Mouse (Mus musculus) neural tube, embryonic 11.5 days (tissue): ENCODE measurements around the gene Nars2. TPM values are rescaled to one million over a fixed set of nuclear protein-coding genes. Genes with fewer than 3 reads are reported as not detected.
A peak's percentile ranks its signal among the peaks of the same experiment; 100 is the strongest.

Source experiments
- ATAC-seq: fragments of 200-750 bp; cut with Nextera tagmentation; 2 replicates; pipeline ENCODE4 v1.8.0; 2017; ENCODE audit warnings: moderate number of reproducible peaks, mild to moderate bottlenecking, moderate TSS enrichment, moderate library complexity; ENCODE audit not compliant: insufficient read depth, low FRiP score, low TSS enrichment
- DNase-seq: peaks from one replicate; pipeline ENCODE4 v3.0.0-alpha.2; 2015; ENCODE audit warnings: low spot score
- H3K27ac ChIP-seq: fragments of 300-500 bp; sonication (generic); 2 replicates; pipeline ENCODE4 v1.5.1; 2014; ENCODE audit warnings: low read depth, mild to moderate bottlenecking, low read length
- H3K27me3 ChIP-seq: fragments of 300-500 bp; sonication (generic); 2 replicates; pipeline ENCODE4 v1.6.1; 2014; ENCODE audit warnings: mild to moderate bottlenecking, low read length, mixed read lengths; ENCODE audit not compliant: control insufficient read depth, insufficient read depth
- H3K36me3 ChIP-seq: fragments of 300-500 bp; sonication (generic); 2 replicates; pipeline ENCODE4 v1.6.1; 2014; ENCODE audit warnings: mild to moderate bottlenecking, low read length, moderate library complexity, mixed read lengths; ENCODE audit not compliant: control insufficient read depth, insufficient read depth
- H3K4me1 ChIP-seq: fragments of 300-500 bp; sonication (generic); 2 replicates; pipeline ENCODE4 v1.6.1; 2014; ENCODE audit warnings: low read length, mixed read lengths; ENCODE audit not compliant: control insufficient read depth, insufficient read depth
- H3K4me2 ChIP-seq: fragments of 300-500 bp; sonication (generic); 2 replicates; pipeline ENCODE4 v1.6.1; 2014; ENCODE audit warnings: low read depth, mild to moderate bottlenecking, moderate library complexity
- H3K4me3 ChIP-seq: fragments of 300-500 bp; sonication (generic); 2 replicates; pipeline ENCODE4 v1.5.1; 2014; ENCODE audit warnings: low read depth, low read length
- H3K9ac ChIP-seq: fragments of 300-500 bp; sonication (generic); 2 replicates; pipeline ENCODE4 v1.6.1; 2014; ENCODE audit warnings: mild to moderate bottlenecking, low read length
- H3K9me3 ChIP-seq: fragments of 300-500 bp; sonication (generic); 2 replicates; pipeline ENCODE4 v1.6.1; 2016; ENCODE audit warnings: low read length; ENCODE audit not compliant: control insufficient read depth
- WGBS: fragments of 180-500 bp; shearing (Covaris S2); extraction: QIAGEN DNeasy Blood & Tissue Kit; methylation state at CpG from one replicate; pipeline ENCODE4 v1.1.7; 2014; 5-methylcytosine and 5-hydroxymethylcytosine counted together
- polyA plus RNA-seq: library from polyadenylated mRNA; unstranded; fragments of >200 nt; fragmentation: Nextera tagmentation; extraction: Ambion mirVana; gene quantifications from 2 replicates; pipeline ENCODE4 v1.2.1, GENCODE M21; 2014

Gene Nars2
- polyA plus RNA-seq, 1 experiment from 2014 or later, result 23.8 TPM

DNA sequence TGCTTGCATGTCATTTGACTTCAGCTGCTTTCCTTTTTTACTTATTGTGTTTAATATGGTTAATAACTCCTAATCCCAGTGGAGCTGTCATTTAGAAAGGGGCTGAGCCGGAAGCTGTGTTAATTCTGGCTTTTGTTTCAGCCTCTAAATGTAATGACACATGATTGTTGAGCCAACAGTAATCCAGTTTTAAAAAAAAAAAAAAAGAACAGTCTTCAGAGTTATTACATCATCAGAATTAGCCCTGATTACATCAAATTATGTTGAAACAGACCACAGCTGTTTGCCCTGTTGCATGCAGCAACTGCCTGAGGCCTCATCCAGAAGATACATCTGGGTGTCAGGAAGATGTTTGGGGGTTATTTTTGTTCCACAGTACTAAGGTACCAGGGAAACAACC lies 123.7 kb downstream of the Nars2 start:
- Histone ChIP-seq H3K4me3 (no peak overlapping the region), H3K4me1 (no peaks in the 10 kb centered on the region)
- DNase-seq, result no peak

GRCm38 (mm10) chr7:97076977-97077376 lies 125.7 kb downstream of the Nars2 start:
- no peak overlapping the region for H3K4me2 ChIP-seq
- no peak overlapping the region for H3K9ac ChIP-seq
- no peak overlapping the region for H3K4me3 ChIP-seq
- ATAC-seq, result no peak
- H3K27me3 ChIP-seq, result no peaks in the 10 kb centered on the region
- no peak overlapping the region for H3K27ac ChIP-seq
- no peaks in the 10 kb centered on the region for H3K4me1 ChIP-seq
- no peaks in the 10 kb centered on the region for H3K36me3 ChIP-seq
- no peaks in the 10 kb centered on the region for H3K9me3 ChIP-seq
- no peak for DNase-seq

More for the DNA sequence above, 123.7 kb downstream of the Nars2 start:
- no peak overlapping the region for H3K27ac ChIP-seq
- H3K27me3 ChIP-seq, result no peaks in the 10 kb centered on the region
- H3K36me3 ChIP-seq, result no peaks in the 10 kb centered on the region
- no peak overlapping the region for H3K4me2 ChIP-seq
- no peaks in the 10 kb centered on the region for H3K9me3 ChIP-seq
- WGBS, result 76% methylated on average over 1 of the region's 1 CpGs
- ATAC-seq, result no peak
- H3K9ac ChIP-seq, result no peak overlapping the region

- Histone ChIP-seq H3K4me3 (no peak overlapping the region), H3K4me1 (0 out of 2 replicates have a peak, but pooled peaks cover 2% of the 10 kb centered on the region), H3K9ac (no peak overlapping the region), H3K27ac (no peak overlapping the region), H3K9me3 (no peaks in the 10 kb centered on the region), H3K27me3 (no peaks in the 10 kb centered on the region), H3K36me3 (no peaks in the 10 kb centered on the region), H3K4me2 (no peak overlapping the region)
- 36% methylated on average over 4 of the region's 4 CpGs for WGBS
- ATAC-seq (no peak), DNase-seq (peak; percentile 15)
These were observed 127.4 kb downstream of the Nars2 start for GRCm38 (mm10) chr7:97078685-97079084.

GRCm38 (mm10) chr7:97079145-97079544 lies 127.8 kb downstream of the Nars2 start:
- Histone ChIP-seq H3K9ac (no peak overlapping the region), H3K4me2 (no peak overlapping the region), H3K36me3 (no peaks in the 10 kb centered on the region), H3K4me3 (no peak overlapping the region), H3K4me1 (0 out of 2 replicates have a peak, but pooled peaks cover 2% of the 10 kb centered on the region), H3K27me3 (no peaks in the 10 kb centered on the region), H3K9me3 (no peaks in the 10 kb centered on the region), H3K27ac (no peak overlapping the region)
- 21% methylated on average over 6 of the region's 6 CpGs for WGBS
- DNase-seq, result peak; percentile 15
- ATAC-seq, result no peak

DNA sequence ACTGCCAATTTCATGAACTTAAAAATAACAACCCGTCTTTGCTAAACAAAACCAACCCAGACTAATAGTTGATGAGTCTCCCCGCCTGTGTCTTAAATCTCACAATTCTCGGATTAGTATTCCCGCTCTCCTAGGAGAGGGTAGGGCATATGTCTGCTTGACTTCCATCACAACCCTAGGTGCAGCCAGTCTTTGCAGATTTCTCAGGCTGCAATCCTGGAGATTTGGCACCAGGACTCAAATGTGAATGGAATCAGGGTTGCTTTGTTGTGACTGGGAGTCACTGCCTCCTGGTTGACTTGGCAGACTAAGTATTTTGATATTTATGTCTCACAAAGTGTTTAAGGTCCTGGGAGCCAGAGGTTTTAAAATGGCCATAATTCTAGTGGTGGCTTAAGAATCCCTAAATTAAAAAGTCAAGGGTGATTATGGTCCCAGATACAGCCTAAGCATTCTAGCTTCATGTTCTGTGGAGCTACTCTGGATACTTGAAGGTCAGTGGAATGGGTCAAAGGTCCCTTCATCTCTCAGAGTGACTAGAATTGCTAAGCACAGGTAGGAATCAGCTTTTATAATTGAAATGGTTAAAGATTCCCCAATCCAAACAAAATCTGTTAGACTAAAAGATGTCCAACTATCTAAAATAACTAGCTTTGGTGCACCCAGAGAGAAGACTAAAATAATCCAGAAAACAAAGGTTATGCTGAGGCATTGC lies 128.5 kb downstream of the Nars2 start:
- WGBS, result 84% methylated on average over 4 of the region's 4 CpGs
- Histone ChIP-seq H3K4me2 (no peak overlapping the region), H3K27me3 (no peaks in the 10 kb centered on the region), H3K36me3 (no peaks in the 10 kb centered on the region), H3K27ac (no peak overlapping the region), H3K4me1 (0 out of 2 replicates have a peak, but pooled peaks cover 2% of the 10 kb centered on the region), H3K9ac (no peak overlapping the region), H3K4me3 (no peak overlapping the region), H3K9me3 (no peaks in the 10 kb centered on the region)
- DNase-seq (no peak), ATAC-seq (no peak)

- peak overlapping the region; percentile 94 for H3K4me3 ChIP-seq
- H3K9me3 ChIP-seq, result no peaks in the 10 kb centered on the region
- peak overlapping the region; percentile 74 for H3K4me2 ChIP-seq
- no peaks in the 10 kb centered on the region for H3K36me3 ChIP-seq
- DNase-seq, result no peak
- 0 out of 2 replicates have a peak, but pooled peaks cover 2% of the 10 kb centered on the region for H3K4me1 ChIP-seq
- no peaks in the 10 kb centered on the region for H3K27me3 ChIP-seq
- H3K9ac ChIP-seq, result peak overlapping the region; percentile 93
- ATAC-seq, result no peak
- 30% methylated on average over 4 of the region's 4 CpGs for WGBS
- peak overlapping the region; percentile 84 for H3K27ac ChIP-seq
These were observed 129.4 kb downstream of the Nars2 start for GRCm38 (mm10) chr7:97080621-97081241.

GRCm38 (mm10) chr7:97081242-97081958 lies 130.1 kb downstream of the Nars2 start, which contains the start of gene Gab2:
Gab2 (plus strand) TSS chr7:97081586.
- Histone ChIP-seq H3K27ac (peak within 1 kb of the TSS; percentile 84), H3K9ac (peak within 1 kb of the TSS; percentile 93), H3K27me3 (no peaks in the 10 kb centered on the region), H3K9me3 (no peaks in the 10 kb centered on the region), H3K36me3 (no peaks in the 10 kb centered on the region), H3K4me3 (peak within 1 kb of the TSS; percentile 94), H3K4me1 (0 out of 2 replicates have a peak, but pooled peaks cover 2% of the 10 kb centered on the region), H3K4me2 (peak within 1 kb of the TSS; percentile 74)
- DNase-seq, result peak; percentile 81
- ATAC-seq, result peak; percentile 83
- under 1% methylated on average over 48 of the region's 83 CpGs for WGBS

- H3K9me3 ChIP-seq, result no peaks in the 10 kb centered on the region
- no peaks in the 10 kb centered on the region for H3K36me3 ChIP-seq
- 2% methylated on average over 29 of the region's 38 CpGs for whole genome bisulfite sequencing
- no peak; the same call in 1 of the 2 replicates for ATAC-seq
- DNase-seq, result no peak
- no peaks in the 10 kb centered on the region for H3K27me3 ChIP-seq
- peak overlapping the region; percentile 84 for H3K27ac ChIP-seq
- H3K4me3 ChIP-seq, result peak overlapping the region; percentile 94
- H3K9ac ChIP-seq, result peak overlapping the region; percentile 93
- 0 out of 2 replicates have a peak, but pooled peaks cover 2% of the 10 kb centered on the region for H3K4me1 ChIP-seq
- H3K4me2 ChIP-seq, result peak overlapping the region; percentile 74
These were observed 130.6 kb downstream of the Nars2 start for GRCm38 (mm10) chr7:97081959-97082218.
